Mouse (Mus musculus) embryonic fibroblast, embryonic 13.5 days (primary cell): ENCODE measurements around the gene U90926. TPM values are rescaled to one million over a fixed set of nuclear protein-coding genes. Genes with fewer than 3 reads are reported as not detected.

Experiments
- H3K27ac ChIP-seq: 2 replicates; pipeline ENCODE4 v1.5.1; 2012; ENCODE audit warnings: low read length, control low read depth, inconsistent platforms; ENCODE audit not compliant: insufficient read depth
- H3K4me1 ChIP-seq: 2 replicates; pipeline ENCODE4 v1.6.1; 2011; ENCODE audit warnings: low read length; ENCODE audit not compliant: control insufficient read depth, insufficient read depth
- H3K4me3 ChIP-seq: 2 replicates; pipeline ENCODE4 v1.5.1; 2011; ENCODE audit warnings: mild to moderate bottlenecking, control low read depth, low read length; ENCODE audit not compliant: insufficient read depth
- CTCF ChIP-seq: IDR thresholded peaks from 2 replicates; pipeline ENCODE4 v1.5.1; 2011; ENCODE audit warnings: mild to moderate bottlenecking, control low read depth, low read length, moderate library complexity, borderline replicate concordance; ENCODE audit not compliant: insufficient read depth
- POLR2A ChIP-seq: IDR thresholded peaks from 2 replicates; pipeline ENCODE4 v1.6.1; 2011; ENCODE audit warnings: low read depth, mild to moderate bottlenecking, control low read depth, low read length, moderate library complexity
- polyA plus RNA-seq: library from polyadenylated mRNA; stranded (reverse); fragments of >200 nt; gene quantifications from 2 replicates; pipeline ENCODE4 v1.2.4, GENCODE M21; 2011; ENCODE audit warnings: low read depth; ENCODE audit not compliant: missing spikeins, insufficient read length

U90926 gene
- polyA plus RNA-seq: 11.4 and 25.4 TPM in 2 replicates

- TF ChIP-seq POLR2A (no peak), CTCF (no peak)
- H3K4me1 ChIP-seq: peaks cover under 1% of the 10 kb centered on the region; the same call in 1 of the 2 replicates
- H3K27ac ChIP-seq: peak within 1 kb of the TSS; percentile 70; the same call in 1 of the 2 replicates
- no peak within 1 kb of the TSS for H3K4me3 ChIP-seq
Observed at GRCm38 (mm10) chr5:92215308-92215707, at the start of gene U90926. TSS of gene U90926 (minus strand) at chr5:92215408.

- no peak for TF ChIP-seq POLR2A
- TF ChIP-seq CTCF: no peak
- no peak overlapping the region for H3K27ac ChIP-seq
- H3K4me3 ChIP-seq: no peak overlapping the region
- H3K4me1 ChIP-seq: no peaks in the 10 kb centered on the region
Observed at GRCm38 (mm10) chr5:92263761-92264359, 48.7 kb upstream of the U90926 start.

GRCm38 (mm10) chr5:92262646-92263045 lies 47.4 kb upstream of the U90926 start:
- H3K27ac ChIP-seq: no peak overlapping the region
- H3K4me3 ChIP-seq: no peak overlapping the region
- no peak for TF ChIP-seq POLR2A
- no peak for TF ChIP-seq CTCF
- H3K4me1 ChIP-seq: no peaks in the 10 kb centered on the region

GRCm38 (mm10) chr5:92256218-92256617 lies 41.0 kb upstream of the U90926 start, which contains the start of gene Ppef2:
TSS of gene Ppef2 (minus strand) at chr5:92256278.
- Histone ChIP-seq H3K4me3 (no peak within 1 kb of the TSS), H3K4me1 (no peaks in the 10 kb centered on the region), H3K27ac (no peak within 1 kb of the TSS)
- TF ChIP-seq POLR2A (no peak), CTCF (no peak)

- H3K4me1 ChIP-seq: no peaks in the 10 kb centered on the region
- no peak for TF ChIP-seq CTCF
- no peak for TF ChIP-seq POLR2A
- H3K27ac ChIP-seq: no peak overlapping the region
- H3K4me3 ChIP-seq: no peak overlapping the region
Observed at GRCm38 (mm10) chr5:92254476-92254875, 39.3 kb upstream of the U90926 start.

GRCm38 (mm10) chr5:92252797-92253343 lies 37.7 kb upstream of the U90926 start:
- H3K4me3 ChIP-seq: no peak overlapping the region
- H3K27ac ChIP-seq: no peak overlapping the region
- TF ChIP-seq CTCF (peak; percentile 70; the same call in 1 of the 2 replicates), POLR2A (no peak)
- H3K4me1 ChIP-seq: no peaks in the 10 kb centered on the region

GRCm38 (mm10) chr5:92252031-92252430 lies 36.8 kb upstream of the U90926 start:
- Histone ChIP-seq H3K4me3 (no peak overlapping the region), H3K4me1 (no peaks in the 10 kb centered on the region), H3K27ac (no peak overlapping the region)
- TF ChIP-seq POLR2A: no peak
- TF ChIP-seq CTCF: no peak

- Histone ChIP-seq H3K4me3 (no peak overlapping the region), H3K27ac (no peak overlapping the region), H3K4me1 (no peaks in the 10 kb centered on the region)
- no peak for TF ChIP-seq CTCF
- TF ChIP-seq POLR2A: no peak
Observed at GRCm38 (mm10) chr5:92248614-92249013, 33.4 kb upstream of the U90926 start.

- no peak for TF ChIP-seq CTCF
- TF ChIP-seq POLR2A: no peak
- H3K27ac ChIP-seq: no peak overlapping the region
- no peaks in the 10 kb centered on the region for H3K4me1 ChIP-seq
- no peak overlapping the region for H3K4me3 ChIP-seq
Observed at GRCm38 (mm10) chr5:92245483-92245882, 30.3 kb upstream of the U90926 start.

- Histone ChIP-seq H3K27ac (no peak overlapping the region), H3K4me3 (no peak overlapping the region), H3K4me1 (no peaks in the 10 kb centered on the region)
- no peak for TF ChIP-seq POLR2A
- TF ChIP-seq CTCF: no peak
Observed at GRCm38 (mm10) chr5:92244900-92245299, 29.7 kb upstream of the U90926 start.
